Mouse (Mus musculus) embryo, embryonic 11 days (tissue): Measurements from ENCODE around the gene Hmcn1.

Experiments used
- DNase-seq: peaks from one replicate; pipeline ENCODE4 v3.0.0-alpha.2; 2015

Gene Hmcn1

DNA sequence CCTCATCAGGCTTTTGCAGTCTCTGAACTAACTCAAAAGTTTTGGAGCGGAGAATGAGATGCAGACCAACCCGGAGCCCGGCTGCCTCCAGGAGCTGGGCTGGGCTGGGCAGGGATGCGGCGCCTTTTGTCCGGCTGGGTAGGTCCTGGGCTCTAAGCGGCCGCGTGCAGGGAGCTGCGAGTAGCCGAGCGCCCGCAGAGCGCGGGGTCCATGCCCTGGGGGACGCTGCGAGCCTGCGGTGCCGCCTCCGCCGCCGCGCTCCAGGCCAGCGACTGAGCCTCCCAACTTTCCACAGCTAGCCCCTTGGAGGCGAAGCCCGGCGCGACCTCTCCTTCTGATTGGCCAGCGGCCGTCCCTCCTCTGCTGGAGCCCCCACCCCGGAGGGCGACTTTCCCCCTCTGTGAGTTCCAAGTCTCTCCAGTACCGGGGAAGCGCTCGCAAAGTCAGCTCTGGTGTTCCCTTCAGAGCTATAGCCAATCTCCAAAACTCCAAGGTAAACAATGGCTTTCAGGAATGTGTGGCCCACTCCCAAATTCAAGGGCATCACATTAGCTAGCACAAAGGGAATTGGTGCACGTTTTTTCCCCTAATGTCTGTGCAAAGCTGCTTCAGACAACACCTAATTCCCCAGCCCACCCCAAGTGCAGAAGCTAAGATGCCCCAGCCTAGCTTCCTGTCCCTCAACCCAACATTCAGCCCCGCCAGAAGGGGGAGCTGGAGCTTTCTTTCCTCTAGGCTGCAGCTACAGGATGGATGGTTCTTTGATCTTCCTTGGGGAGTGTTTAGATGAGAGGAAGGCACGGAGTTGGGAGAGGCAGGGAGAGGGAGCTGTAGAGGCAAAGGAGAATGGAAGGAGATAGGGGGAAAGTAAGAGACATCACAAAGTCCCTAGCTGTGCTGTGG lies at the start of gene Hmcn1:
TSS of gene Hmcn1 (minus strand) at position 274 of the 903 bp plus-strand sequence.
- peak; percentile 91 for DNase-seq

GRCm38 (mm10) chr1:151040945-151041649 lies 47.9 kb upstream of the Hmcn1 start:
- DNase-seq, result no peak

DNA sequence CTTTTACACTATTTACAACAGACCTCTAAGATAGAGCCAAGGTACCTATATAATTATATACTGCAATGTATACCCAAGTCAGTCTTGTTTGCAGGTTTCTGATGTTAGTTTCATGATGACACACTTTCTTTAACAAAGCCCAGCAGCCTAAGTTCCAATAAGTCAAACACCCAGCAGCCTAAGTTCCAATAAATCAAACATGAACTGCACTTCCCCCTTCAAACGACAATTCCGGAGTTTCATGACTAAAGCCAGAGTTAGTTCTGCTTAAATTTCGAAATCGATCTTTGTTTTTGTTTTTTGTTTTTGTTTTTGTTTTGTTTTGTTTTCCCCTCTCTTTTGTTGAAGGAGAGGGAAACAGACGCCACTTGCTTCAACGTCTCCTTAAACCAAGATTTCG lies 47.1 kb upstream of the Hmcn1 start:
- no peak for DNase-seq

GRCm38 (mm10) chr1:151039189-151039588 lies 46.0 kb upstream of the Hmcn1 start:
- no peak for DNase-seq

GRCm38 (mm10) chr1:151038566-151038965 lies 45.3 kb upstream of the Hmcn1 start:
- peak; percentile 47 for DNase-seq

DNA sequence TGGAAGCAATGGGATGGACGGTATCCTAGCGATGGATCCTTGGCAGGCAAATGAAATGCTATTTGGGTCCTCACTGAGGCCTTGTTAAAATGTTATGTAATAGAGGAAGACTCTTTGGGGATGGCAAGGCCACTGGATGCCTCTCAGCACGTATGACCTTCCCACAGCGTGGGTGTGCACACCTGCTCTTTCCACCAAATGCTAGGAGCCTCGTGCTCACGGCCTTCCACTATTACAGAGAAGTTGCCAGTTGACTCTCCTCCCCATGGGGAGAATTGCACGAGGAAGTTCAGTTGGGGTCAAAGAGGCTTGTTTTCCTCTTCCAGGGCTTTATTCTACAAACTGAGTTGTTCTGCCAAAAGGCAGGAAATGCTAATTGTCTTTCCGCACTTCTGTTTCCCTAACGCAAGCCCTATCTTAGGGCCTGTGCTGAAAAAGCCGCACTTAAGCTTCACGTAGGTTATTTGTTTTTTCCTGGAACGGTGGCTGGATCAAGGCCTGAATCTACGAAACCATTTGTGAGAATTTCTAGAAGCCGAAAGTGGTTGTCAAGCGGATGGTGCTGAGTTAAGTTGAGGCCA lies 43.3 kb upstream of the Hmcn1 start:
- DNase-seq, result no peak

DNA sequence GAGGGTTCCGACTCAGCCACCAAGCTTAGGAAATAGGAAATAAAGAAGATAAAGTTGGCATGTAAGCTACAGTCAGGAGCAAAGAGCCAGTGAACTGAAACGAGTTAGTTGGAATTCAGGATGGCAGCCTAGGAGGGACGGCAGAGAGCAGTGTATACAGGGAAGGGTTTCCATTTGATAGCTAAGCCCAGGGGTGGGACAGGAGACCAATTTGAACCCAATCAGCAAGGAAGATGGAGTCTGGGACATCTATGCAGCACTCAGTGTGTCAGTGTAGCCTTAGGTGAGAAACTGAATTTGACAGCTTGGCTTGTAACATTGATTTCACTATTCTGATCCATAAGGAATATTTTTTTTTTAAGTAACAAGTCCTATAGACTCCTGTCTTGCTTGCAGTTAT lies 42.5 kb upstream of the Hmcn1 start:
- no peak for DNase-seq

DNA sequence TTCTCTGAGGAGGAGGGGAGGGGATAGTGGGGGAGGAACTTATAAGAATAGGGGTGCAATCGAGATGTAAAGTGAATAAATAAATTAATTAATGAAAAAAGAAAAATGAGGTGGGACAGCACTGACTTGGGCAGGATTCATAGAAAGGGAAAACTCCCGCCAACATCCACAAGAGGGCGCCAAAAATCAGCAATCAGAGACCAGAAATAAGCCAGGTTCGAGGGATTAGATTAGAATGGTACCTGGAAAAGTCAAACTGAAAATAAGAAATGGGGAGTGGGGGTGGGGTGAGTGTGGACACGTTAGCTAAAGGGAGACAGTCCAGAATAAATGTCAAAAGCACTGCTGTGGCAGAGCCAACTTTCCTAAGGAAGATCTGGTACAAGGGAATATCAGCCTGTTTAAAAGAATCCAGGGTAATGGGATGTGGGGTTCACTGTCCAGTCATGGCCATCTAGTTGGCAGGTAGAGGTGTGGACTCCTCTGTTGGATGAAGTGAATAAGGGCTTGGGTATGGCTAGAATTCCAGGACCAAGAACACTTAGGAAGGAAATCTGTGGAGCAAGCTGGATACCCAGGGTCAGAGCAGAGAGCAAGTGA lies 41.9 kb upstream of the Hmcn1 start:
- peak; percentile 70 for DNase-seq

DNA sequence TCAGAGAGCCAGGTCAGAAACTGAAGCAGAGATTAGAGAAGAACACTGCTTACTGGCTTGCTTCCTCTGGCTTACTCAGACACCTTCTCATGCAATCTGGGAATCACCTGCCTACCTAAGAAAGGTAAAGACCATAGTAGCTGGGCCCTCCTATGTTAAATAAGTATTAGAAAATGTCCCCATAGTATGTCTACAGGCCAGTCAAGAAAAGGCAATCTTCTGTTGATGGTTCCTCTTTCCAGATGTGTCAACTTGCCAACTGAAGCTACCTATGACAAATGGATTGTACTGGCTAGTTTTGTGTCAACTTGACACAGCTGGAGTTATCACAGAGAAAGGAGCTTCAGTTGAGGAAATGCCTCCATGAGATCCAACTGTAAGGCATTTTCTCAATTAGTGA lies 40.1 kb upstream of the Hmcn1 start:
- no peak for DNase-seq

DNA sequence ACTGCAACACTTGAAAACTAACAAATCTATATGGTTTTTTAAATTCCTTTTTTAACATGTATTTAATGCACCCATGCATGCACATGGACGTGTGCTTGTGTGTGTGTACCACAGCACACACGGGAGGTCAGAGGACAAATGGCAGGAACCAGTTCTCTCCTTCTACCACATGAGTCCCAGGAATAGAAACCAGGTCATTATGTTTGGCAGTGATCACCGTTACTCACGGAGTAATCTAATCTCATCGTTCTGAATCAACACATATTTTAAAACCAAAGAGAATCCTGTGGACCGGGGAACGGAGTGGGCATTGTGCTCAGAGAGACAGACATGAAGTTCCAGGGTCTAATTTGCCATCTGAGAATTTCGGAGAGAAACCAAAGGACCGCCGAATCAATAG lies 38.3 kb upstream of the Hmcn1 start:
- no peak for DNase-seq

GRCm38 (mm10) chr1:151031086-151031485 lies 37.9 kb upstream of the Hmcn1 start:
- DNase-seq, result no peak

GRCm38 (mm10) chr1:151025049-151025773 lies 32.0 kb upstream of the Hmcn1 start:
- no peak for DNase-seq

DNA sequence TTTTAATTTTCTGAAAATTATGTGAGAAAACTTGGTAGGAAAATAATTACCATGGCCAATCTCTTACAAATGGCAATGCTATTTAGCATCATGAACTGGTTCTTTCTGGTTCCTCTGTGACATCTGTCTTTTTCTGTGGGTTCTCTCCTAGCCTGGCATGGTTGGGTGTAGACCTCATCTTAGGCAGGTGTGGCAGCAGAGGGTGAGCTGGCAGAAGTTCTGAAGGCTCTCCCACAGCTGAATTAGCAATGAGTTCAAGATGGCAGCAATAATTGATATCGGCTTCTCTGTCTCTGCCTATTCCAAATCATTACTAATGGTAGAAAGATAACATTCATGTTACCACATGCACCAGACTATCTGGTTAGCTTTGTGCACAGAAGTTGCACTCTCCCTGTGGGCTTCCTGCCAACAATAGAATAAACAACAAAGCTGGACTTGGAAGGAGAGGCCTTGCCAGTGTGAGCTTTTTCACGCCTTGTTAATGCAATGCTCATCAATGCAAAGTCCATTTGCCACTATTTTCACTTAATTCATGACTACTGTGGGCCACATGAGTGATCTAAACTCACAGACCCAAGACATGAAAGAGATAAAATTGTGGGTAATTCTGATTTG lies 26.1 kb upstream of the Hmcn1 start:
- DNase-seq, result no peak

GRCm38 (mm10) chr1:151011056-151011455 lies 17.8 kb upstream of the Hmcn1 start:
- peak; percentile 77 for DNase-seq

- DNase-seq, result peak; percentile 79
Observed at GRCm38 (mm10) chr1:151009115-151009797, 16.0 kb upstream of the Hmcn1 start.

GRCm38 (mm10) chr1:151007747-151008146 lies 14.5 kb upstream of the Hmcn1 start:
- peak; percentile 41 for DNase-seq

DNA sequence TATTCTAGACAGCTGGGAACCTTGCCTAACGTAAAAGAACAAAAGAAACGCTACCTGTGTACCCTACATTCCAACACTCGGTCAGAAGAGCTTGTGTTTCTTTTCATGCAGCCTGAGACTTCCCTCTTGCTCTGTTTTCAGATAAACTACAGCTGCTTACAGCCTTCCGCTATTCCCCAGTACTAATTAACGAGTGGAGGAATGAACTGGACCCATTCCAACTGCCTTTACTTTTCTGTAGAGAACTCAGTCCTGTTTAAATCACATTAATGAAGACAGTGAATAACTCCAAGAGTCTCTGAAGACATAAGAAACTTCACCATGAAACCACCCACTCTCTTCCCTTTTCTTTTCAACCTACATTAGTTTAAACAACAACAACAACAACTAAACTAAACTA lies 10.8 kb upstream of the Hmcn1 start:
- DNase-seq, result no peak

GRCm38 (mm10) chr1:151001868-151002428 lies 8.7 kb upstream of the Hmcn1 start:
- no peak for DNase-seq

GRCm38 (mm10) chr1:151000714-151001113 lies 7.5 kb upstream of the Hmcn1 start:
- no peak for DNase-seq

- peak; percentile 28 for DNase-seq
Observed at GRCm38 (mm10) chr1:150994612-150995011, 1.4 kb upstream of the Hmcn1 start.

- no peak for DNase-seq
Observed at GRCm38 (mm10) chr1:150992711-150993161, 499 bp downstream of the Hmcn1 start.
